15 mouse cellular contexts compared by ENCODE assay signal in genomic region chr10:78439990-78440389, GRCm38 (mm10). TPM values are rescaled to one million over a fixed set of nuclear protein-coding genes. Genes with fewer than 3 reads are reported as not detected.
DNase-seq lines count a peak whose midpoint lies in the region; ATAC-seq lines count a peak whose summit lies in the region.
"Had no signal": no experiment of that assay in that cellular context is flagged by ENCODE, and none has a peak within 500 bp of the region (broad histone marks: within the 10 kb centered on the region; RNA-seq: fewer than 3 reads in every experiment).

No protein-coding gene starts in this region.

- intact Hi-C loops in heart, postnatal 10 days (cut with DNase I), result loop anchor here (2.0 to 10.0 kb wide), 2 partner anchors 47 to 165 kb away; no protein-coding TSS in a partner anchor

- H3K9ac ChIP-seq in midbrain, embryonic 15.5 days, result no peak overlapping the region
- H3K9ac ChIP-seq: forebrain, embryonic 13.5 days; forebrain, postnatal 0 days; hindbrain, embryonic 14.5 days had no signal

- no peak overlapping the region for H3K4me2 ChIP-seq in midbrain, embryonic 15.5 days
- H3K4me2 ChIP-seq: forebrain, embryonic 13.5 days; hindbrain, embryonic 14.5 days had no signal

- peak; percentile 72 for ATAC-seq in granulocyte monocyte progenitor cell, adult 5-6 weeks (replicated peaks; ENCODE audit: poor library complexity, severe bottlenecking)
- ATAC-seq in megakaryocyte progenitor cell, adult 5-6 weeks (replicated peaks; ENCODE audit: poor library complexity), result peak; percentile 21
- ATAC-seq in midbrain, embryonic 15.5 days (replicated peaks), result no peak
- ATAC-seq: forebrain, postnatal 0 days had no signal

- DNase-seq in heart, postnatal 10 days, result peak; percentile 37 to 39
- DNase-seq in heart, embryonic 10.5 days (ENCODE audit: low spot score), result no peak
- DNase-seq in lung, postnatal 14 days, result peak; percentile 33
- DNase-seq: adrenal gland, adult 2 months; adrenal gland, postnatal 36 days; cerebellum, adult 2 months; forebrain, postnatal 0 days; gastrocnemius, postnatal 14 days had no signal

- peaks cover 15% of the 10 kb centered on the region; the same call in 1 of the 2 replicates for H3K36me3 ChIP-seq in heart, embryonic 10.5 days
- H3K36me3 ChIP-seq in midbrain, embryonic 15.5 days (replicated peaks), result peaks cover 12% of the 10 kb centered on the region; the same call in 1 of the 2 replicates

- H3K9me3 ChIP-seq in heart, embryonic 10.5 days, result no peaks in the 10 kb centered on the region
- H3K9me3 ChIP-seq in midbrain, embryonic 15.5 days, result no peaks in the 10 kb centered on the region
- H3K9me3 ChIP-seq: embryonic facial prominence, embryonic 10.5 days; forebrain, embryonic 13.5 days; hindbrain, embryonic 10.5 days had no signal

- no peak overlapping the region for H3K27ac ChIP-seq in heart, embryonic 10.5 days
- no peak overlapping the region for H3K27ac ChIP-seq in midbrain, embryonic 15.5 days
- H3K27ac ChIP-seq: embryonic facial prominence, embryonic 10.5 days; forebrain, embryonic 13.5 days; hindbrain, embryonic 10.5 days; hindbrain, embryonic 14.5 days had no signal

- WGBS in heart, embryonic 10.5 days, result 80% methylated on average over 7 of the region's 7 CpGs
- WGBS in midbrain, embryonic 15.5 days, result 87% methylated on average over 7 of the region's 7 CpGs

- H3K4me3 ChIP-seq in heart, embryonic 10.5 days, result no peak overlapping the region
- no peak overlapping the region for H3K4me3 ChIP-seq in midbrain, embryonic 15.5 days
- H3K4me3 ChIP-seq: embryonic facial prominence, embryonic 10.5 days; forebrain, embryonic 13.5 days; hindbrain, embryonic 10.5 days had no signal

- no peaks in the 10 kb centered on the region for H3K27me3 ChIP-seq in heart, embryonic 10.5 days (ENCODE audit: insufficient read depth, poor library complexity, severe bottlenecking)
- no peaks in the 10 kb centered on the region for H3K27me3 ChIP-seq in midbrain, embryonic 15.5 days (replicated peaks)
- H3K27me3 ChIP-seq: forebrain, embryonic 13.5 days had no signal

- no peaks in the 10 kb centered on the region for H3K4me1 ChIP-seq in heart, embryonic 10.5 days
- H3K4me1 ChIP-seq in midbrain, embryonic 15.5 days, result no peaks in the 10 kb centered on the region
- H3K4me1 ChIP-seq: embryonic facial prominence, embryonic 10.5 days; forebrain, embryonic 13.5 days had no signal

RNA-seq across cellular contexts. Expression of gene Cstb, which starts 14.5 kb away (rescaled TPM):
- 10 to 100 TPM; 41.6 to 42.7 TPM for total RNA-seq in heart, postnatal 10 days (2021)
- 117 and 136 TPM in 2 replicates for polyA plus RNA-seq in heart, embryonic 10.5 days (2016; fragmentation: Nextera tagmentation; extraction: Ambion mirVana)
- total RNA-seq in granulocyte monocyte progenitor cell, adult 5-6 weeks (2014; fragmentation: Nextera tagmentation), result 72.8 and 118 TPM in 2 replicates
- 37.3 and 43.4 TPM in 2 replicates for total RNA-seq in granulocyte monocyte progenitor cell, adult 5-6 weeks (2017)
- total RNA-seq in megakaryocyte progenitor cell, adult 5-6 weeks (2015), result 48.9 and 56.0 TPM in 2 replicates
- 41.9 and 51.4 TPM in 2 replicates for total RNA-seq in megakaryocyte progenitor cell, adult 5-6 weeks (2017)
- polyA plus RNA-seq in midbrain, embryonic 15.5 days (2015; fragmentation: Nextera tagmentation; extraction: Ambion mirVana), result 83.9 and 92.7 TPM in 2 replicates

RNA-seq across cellular contexts. Expression of gene Pdxk, which starts 24.8 kb away (rescaled TPM):
- total RNA-seq in heart, postnatal 10 days (2021), result 10 to 100 TPM in 1 of 2 experiments, 1 to 10 TPM in 1; 9.4 to 10.0 TPM
- polyA plus RNA-seq in heart, embryonic 10.5 days (2016; fragmentation: Nextera tagmentation; extraction: Ambion mirVana), result 6.5 and 7.0 TPM in 2 replicates
- total RNA-seq in granulocyte monocyte progenitor cell, adult 5-6 weeks (2014; fragmentation: Nextera tagmentation), result 37.2 and 42.3 TPM in 2 replicates
- total RNA-seq in granulocyte monocyte progenitor cell, adult 5-6 weeks (2017), result 15.2 and 23.4 TPM in 2 replicates
- 24.7 and 28.1 TPM in 2 replicates for total RNA-seq in megakaryocyte progenitor cell, adult 5-6 weeks (2015)
- 18.8 and 19.9 TPM in 2 replicates for total RNA-seq in megakaryocyte progenitor cell, adult 5-6 weeks (2017)
- polyA plus RNA-seq in midbrain, embryonic 15.5 days (2015; fragmentation: Nextera tagmentation; extraction: Ambion mirVana), result 48.9 and 52.3 TPM in 2 replicates

RNA-seq across cellular contexts. Expression of gene Rrp1, which starts 27.1 kb away (rescaled TPM):
- 100 to 1,000 TPM; 120 to 122 TPM for total RNA-seq in heart, postnatal 10 days (2021)
- 271 and 283 TPM in 2 replicates for polyA plus RNA-seq in heart, embryonic 10.5 days (2016; fragmentation: Nextera tagmentation; extraction: Ambion mirVana)
- 130 and 159 TPM in 2 replicates for total RNA-seq in granulocyte monocyte progenitor cell, adult 5-6 weeks (2014; fragmentation: Nextera tagmentation)
- 404 and 430 TPM in 2 replicates for total RNA-seq in granulocyte monocyte progenitor cell, adult 5-6 weeks (2017)
- total RNA-seq in megakaryocyte progenitor cell, adult 5-6 weeks (2015), result 56.7 and 60.6 TPM in 2 replicates
- total RNA-seq in megakaryocyte progenitor cell, adult 5-6 weeks (2017), result 336 and 416 TPM in 2 replicates
- polyA plus RNA-seq in midbrain, embryonic 15.5 days (2015; fragmentation: Nextera tagmentation; extraction: Ambion mirVana), result 419 and 432 TPM in 2 replicates
